Mouse (Mus musculus) adrenal gland, postnatal 4 days (tissue): ENCODE measurements at regions not wholly inside any gene's neighbourhood (a gene's known extent, or its start where the extent isn't known, plus 50 kb on each side); places are given as distances from the start of the nearest gene placed in this dataset.

Experiments
- DNase-seq, 2 experiments: peaks; one replicate each; pipeline ENCODE4 v3.0.0; 2021 to 2022; ENCODE audit warnings: low spot score in 2 of 2, mixed read lengths in 2 of 2

DNA sequence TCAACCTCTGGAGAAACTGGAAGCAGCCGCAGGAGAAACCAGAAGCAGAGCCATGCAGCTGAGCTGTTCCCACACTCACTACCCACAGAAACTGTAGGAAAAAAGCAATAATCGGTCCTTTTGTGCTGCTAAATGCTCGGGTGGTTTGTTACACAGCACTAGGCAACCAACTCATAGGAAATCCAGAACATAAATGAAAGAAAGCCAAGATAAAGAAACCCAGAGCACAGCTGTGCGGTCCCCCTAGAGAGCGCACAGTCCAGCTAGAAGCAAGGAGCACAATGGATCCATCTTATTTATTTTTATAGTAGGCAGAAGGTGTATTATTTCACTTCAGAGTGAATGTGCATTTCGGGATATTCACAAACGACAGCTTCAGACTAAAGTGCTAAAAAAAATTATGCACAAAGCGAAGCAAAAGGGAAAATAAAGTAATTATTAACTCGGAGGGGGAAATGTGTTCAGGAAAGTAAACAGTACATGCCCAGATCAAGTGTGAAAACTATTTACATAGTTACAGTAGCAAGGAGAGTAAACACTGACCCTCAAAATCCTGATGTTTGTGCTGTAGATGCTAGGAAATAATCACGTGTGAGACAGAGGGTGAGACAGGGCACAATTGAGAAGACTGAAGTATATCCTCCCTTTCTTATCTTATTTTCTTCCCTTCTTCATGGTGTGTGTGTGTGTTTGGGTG is 204.4 kb upstream of the Noct start:
- DNase-seq = no peak

DNA sequence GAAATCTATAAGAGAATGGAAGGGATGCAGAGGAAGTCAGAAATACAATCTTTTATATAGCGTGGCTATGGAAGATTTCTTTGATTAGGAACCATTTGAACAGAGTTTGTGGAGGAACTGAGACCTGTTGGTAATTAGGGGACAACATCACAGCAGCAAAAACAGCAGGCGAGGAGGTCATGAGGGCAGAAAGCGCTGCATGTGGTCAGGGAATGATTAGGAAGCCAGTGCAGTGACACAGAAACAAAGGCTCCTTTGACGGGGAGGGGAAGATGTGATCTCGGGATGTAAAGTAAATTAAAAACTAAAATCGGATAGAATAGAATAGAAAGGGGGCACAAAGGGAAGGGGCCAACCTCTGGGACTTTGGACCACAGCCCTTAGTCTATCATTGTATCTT is 199.6 kb upstream of the Noct start:
- DNase-seq = no peak

GRCm38 (mm10) chr3:51031821-51032220 is 192.4 kb upstream of the Noct start:
- DNase-seq = no peak

DNA sequence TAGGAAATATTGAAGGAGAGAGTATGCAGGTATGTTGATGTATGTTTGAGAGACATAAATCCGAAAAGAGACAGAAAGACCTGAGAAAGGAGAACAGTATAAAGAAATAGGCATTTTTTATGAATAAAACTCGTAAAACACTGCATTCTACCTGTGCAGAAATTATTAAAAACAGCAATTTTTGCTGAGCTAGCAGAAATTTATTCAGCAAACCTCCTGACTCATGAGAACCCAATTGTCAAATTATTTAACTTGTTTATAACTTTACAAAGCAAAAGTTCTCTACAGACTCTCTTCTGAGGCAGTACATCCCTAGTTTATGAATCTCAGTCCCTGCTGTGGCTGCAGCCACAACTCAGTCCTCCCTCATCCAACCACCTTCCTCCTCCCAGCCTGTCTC is 191.0 kb upstream of the Noct start:
- DNase-seq = no peak

DNA sequence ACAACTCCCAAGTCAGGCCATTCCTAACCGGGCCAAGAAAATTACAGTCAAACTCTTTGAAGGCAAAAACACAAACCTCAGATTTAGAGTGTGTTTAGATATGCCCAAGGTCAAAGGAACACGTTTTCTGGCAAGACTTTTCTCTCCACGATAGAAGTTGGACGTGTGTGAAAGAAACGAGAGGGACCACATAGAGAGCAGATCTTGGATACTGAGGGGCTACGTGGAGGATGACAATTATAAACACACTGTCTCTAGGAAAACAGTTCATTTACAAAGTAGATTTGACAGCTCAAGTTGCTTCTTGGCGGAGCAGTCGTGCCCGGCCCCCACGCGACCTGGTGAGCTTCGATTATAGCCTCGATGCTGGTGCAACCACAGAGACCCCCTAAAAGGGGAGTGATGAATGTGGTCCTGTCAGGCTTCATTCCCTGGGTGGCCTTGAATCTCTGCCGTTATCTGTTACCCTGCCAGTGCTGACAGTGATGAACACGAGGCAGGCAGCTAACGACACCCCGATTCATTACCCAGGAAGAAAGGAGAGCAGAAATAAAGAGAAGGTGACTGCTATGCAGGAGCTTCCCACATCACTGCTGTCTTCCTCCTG is 187.4 kb upstream of the Noct start:
- DNase-seq = no peak

GRCm38 (mm10) chr3:51042223-51042846 is 181.9 kb upstream of the Noct start:
- no peak for DNase-seq

DNA sequence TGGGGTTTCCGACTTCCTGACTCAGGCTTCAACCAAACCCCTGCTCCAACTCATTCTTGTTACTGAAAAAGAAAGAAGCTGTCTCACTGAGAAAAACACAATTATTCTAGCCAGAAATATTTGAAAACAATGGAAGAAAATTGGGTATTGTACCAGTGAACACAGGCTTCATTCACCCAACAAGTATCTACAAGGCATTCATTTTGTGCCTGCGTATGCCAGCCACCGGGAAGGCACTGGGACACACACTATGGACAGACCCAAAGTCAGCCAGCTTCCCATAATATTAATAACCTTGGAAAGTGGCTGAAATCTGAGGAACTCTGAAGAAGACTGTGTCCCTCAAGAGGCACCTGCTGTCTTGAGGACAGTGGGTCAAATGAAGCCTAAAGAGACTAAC is 175.5 kb upstream of the Noct start:
- DNase-seq = no peak

DNA sequence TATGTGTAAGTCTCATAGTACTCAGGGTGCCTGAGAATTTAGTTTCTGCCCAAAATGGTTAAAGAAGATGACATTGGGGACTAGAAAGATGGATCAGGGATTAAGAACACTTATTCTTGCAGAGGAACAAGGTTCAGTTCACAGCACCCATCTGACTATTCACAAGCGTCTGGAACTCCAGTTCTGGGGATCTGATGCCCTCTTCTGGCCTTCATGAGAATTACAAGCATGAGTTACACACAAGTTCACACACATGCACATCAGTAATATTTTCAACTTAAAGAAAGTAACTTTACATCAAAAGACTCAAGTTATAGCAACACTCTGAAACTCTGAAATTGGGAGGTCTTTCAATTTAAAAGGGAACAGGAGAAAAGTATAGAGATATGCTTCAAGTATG is 174.1 kb upstream of the Noct start:
- no peak for DNase-seq

DNA sequence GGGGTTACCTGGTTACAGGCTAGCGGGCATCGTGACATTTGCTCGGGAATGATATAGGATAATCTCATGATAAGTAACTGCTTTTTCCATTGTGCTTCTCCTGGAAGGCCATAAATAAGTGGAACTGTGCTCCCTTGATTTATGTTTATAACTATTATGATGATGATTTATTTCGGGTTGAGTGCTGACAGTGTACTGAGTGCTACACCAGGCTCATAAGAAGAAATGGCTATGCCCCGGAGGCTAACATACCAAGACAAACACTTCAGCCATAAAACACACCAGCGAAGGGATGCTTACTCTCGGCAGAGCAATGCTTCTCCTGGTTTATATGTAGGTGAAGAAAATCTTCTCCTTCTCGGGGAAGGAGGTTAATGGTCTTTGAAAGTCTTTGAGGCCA is 169.2 kb upstream of the Noct start:
- DNase-seq = no peak

- no peak for DNase-seq
Measured at GRCm38 (mm10) chr3:51064201-51064600, 160.0 kb upstream of the Noct start.

GRCm38 (mm10) chr3:51066373-51066772 is 157.9 kb upstream of the Noct start:
- DNase-seq = no peak

DNA sequence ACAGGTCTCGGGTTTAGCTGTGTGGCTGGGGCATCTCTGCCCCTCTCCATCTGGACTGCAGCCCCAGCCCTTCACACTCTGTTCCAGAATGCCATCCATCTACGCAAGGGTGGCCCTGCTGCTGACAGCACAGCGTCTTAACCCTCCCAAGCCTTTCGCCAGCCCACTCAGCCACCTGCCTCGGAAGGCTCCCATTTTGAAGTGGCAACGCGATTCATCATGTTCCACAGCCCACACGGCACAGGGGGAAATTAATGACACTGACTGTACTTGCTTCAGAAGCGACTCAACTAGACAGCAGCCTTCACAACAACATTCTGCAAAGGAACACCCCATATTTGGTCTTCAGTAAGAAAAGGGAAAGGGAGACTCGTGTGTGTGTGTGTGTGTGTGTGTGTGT is 151.8 kb upstream of the Noct start:
- DNase-seq = no peak

DNA sequence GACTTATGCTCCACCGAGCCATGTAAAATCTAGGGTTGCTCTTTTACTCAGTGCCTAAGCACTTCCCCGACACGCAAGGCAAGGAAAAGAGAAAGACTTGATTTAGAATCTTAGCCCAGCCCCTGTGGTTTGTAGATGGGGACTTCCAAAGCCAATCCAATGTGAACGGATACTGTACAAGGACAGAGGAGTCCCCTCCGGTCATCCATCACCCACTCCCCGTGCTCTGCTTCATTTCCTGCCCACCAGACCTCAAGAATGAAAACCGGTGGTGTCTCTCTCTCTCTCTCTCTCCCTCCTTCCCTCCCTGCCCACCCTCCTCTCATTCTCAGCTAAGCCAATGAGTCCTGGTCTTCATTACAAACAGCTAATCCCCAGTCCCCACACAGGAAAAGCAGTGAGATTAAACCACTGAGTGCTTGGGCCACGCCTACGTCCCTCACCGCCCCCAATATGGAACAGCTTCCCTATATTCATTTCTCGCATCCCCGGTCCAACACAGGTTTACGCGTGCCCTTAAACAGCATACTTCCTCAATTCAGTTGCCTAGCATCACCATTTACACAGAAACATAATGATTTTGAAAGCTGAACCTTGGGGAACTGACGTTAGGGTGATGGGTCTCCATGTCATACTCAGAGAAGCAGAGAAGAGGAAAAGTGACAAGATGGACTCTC is 151.1 kb upstream of the Noct start:
- no peak for DNase-seq

DNA sequence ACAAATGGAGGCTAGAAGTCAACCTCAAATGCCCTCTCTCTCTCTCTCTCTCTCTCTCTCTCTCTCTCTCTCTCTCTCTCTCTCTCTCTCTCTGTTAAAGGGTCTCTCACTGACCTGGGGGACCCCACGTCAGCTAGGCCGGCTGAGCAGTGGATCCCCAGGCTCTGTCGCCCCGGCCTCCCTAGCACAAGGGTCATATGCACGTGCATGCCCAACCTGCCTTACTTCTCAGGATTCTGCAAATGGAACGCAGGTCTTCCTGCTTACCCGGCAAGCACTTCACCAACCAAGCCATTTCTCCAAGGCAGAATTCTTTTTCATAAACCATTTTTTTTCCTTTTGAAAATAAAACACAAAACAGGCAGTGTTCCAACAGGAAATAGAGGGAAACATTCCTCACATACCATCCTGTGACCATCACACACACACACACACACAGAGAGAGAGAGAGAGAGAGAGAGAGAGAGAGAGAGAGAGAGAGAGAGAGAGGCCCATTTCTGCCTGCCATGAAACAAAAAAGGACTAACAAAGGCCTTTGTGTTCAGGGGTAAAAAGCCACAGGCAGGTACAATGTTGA is 150.4 kb upstream of the Noct start:
- no peak for DNase-seq

- DNase-seq = no peak
Measured at GRCm38 (mm10) chr3:51075219-51075920, 148.9 kb upstream of the Noct start.

DNA sequence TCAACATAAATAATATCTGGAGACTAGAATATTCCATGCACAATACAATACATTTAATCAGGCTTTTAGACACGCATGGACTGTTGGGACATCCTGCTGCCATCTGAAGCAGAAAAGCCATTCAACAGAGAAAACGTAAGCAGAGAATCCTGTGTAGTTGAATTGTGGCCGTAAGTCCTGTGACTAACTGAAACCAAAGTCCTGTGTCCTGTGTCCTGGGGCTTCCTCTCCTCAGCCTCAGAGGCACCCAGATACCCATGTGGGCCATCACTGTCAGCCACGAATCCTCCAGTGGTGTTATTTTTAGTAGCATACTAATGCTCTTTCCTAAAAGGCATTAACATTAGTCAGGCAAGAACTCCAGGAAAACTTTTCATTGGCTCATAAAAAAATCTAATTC is 145.8 kb upstream of the Noct start:
- DNase-seq = no peak

DNA sequence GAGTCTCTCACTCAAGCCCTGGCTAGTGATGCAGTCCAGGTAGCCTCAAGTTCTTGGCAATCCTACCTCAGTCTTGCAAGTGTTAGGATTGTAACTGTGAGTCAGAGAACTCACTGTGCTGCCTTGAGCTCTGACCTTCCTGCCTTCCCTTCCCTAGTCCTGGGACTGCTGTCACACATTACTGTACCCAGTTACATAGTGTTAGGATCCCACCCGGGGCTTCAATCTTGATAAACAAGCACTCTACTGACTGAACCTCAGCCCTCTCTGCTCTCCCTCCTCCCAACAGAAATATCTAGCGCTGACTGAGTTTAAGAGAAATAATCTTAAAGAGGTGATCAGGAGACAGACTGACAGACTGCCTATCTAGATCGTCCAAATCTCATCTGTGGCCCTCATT is 143.8 kb upstream of the Noct start:
- DNase-seq = no peak

DNA sequence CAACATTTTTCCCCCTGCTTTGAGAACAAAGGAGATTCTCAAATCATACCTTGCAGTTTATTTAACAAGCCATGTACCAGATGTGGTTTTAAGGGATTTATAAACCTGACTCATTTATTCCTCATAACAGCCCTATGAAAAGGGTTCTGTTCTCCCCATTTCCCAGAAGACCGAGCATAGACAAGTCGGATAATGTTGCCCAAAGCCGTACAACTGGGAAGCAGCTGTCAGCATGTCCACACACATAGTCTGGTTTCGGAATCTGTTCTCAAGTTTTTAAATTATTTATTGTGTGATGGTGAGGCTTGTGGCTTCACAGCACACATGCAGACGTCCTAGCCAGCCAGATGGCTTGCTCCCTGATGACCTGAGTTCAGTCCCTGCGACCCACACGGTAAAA is 143.4 kb upstream of the Noct start:
- DNase-seq = no peak

- DNase-seq = no peak
Measured at GRCm38 (mm10) chr3:51082831-51083575, 141.2 kb upstream of the Noct start.

DNA sequence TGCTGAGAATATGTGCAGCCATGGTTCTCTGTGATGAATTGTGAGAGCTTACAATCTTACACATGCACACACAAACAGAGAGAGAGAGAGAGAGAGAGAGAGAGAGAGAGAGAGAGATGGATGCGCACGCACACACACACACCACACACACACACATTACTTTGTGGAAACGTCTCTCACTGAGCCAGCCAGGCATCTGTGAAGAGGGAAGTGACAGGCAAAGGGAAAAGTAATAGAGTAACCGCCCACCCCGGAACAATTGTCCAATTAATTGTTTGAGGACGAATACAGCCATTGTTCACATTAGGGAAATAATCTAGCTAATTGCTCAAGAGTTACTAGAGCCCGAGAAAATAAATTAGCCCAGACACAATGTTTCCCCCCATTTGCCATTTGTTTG is 140.7 kb upstream of the Noct start:
- no peak for DNase-seq

DNA sequence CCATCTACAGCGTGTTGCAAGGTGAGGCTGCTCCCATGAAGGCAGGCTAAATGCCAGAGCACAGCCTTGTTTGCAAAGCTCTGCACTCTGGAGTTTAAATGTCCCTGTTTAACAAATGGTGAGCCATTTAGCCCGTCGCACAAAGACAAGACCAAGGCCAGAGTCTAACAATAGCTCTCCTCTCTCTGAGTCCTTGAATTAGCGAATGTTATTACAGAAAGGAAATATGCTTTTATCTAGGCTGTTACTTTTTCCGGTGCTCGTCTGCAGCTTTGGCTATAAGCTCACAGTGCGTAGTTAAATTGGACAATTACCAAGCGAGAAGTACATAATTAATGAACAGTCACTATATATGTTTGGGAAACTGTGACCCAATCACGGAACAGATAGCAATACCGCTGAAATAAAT is 137.8 kb upstream of the Noct start:
- no peak for DNase-seq
